Mouse (Mus musculus): ENCODE results near the gene Rnasel. TPM values are rescaled to one million over a fixed set of nuclear protein-coding genes. Genes with fewer than 3 reads are reported as not detected.

Gene Rnasel
- 21.6 and 23.3 TPM in 2 replicates for total RNA-seq (2014; rRNA removed)
- polyA plus RNA-seq (2015; fragmentation: Nextera tagmentation; extraction: Ambion mirVana) = 16.8 and 17.1 TPM in 2 replicates

DNA sequence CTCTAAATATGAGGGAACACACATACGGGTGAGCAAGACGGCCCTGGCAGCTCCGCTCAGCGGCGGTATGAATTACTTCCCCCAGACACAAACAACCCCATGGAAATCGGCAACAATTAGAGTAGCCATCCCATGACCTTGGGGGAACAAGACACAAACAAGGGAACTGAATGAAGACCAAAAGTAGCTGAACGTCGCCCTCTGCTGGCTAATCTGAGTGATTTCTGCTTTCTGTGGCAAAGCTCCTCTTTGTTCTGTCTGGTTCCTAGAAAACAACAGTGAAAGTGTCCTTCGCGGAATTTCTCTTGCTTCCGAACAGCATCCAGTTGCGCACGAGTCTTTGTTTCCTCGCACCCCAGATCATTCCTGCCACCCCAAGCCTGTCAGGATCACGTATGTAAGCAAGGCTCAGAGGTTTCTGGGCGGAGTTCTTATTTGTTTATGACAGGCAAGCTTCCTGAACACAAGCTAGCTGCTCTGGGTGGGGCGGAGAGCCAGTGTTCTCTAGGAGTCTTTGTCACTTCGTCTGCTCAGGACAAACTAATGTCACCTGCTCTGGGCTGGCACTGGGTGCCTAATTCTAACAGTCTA lies at the start of gene Rnasel:
TSS of gene Rnasel (plus strand) at position 216 of the 591 bp plus-strand sequence.
- H3K9ac ChIP-seq (replicated peaks; ENCODE audit: low read length) = peak within 1 kb of the TSS; percentile 64
- H3K36me3 ChIP-seq (ENCODE audit: insufficient read depth, low read length) = no peaks in the 10 kb centered on the region
- peak within 1 kb of the TSS; percentile 42 for H3K4me3 ChIP-seq (ENCODE audit: low read length)
- peak; percentile 90 for DNase-seq (ENCODE audit: low spot score)
- H3K27ac ChIP-seq = peak within 1 kb of the TSS; percentile 68
- WGBS = 3% methylated on average over 18 of the region's 18 CpGs
- 0 out of 2 replicates have a peak, but pooled peaks cover 2% of the 10 kb centered on the region for H3K4me1 ChIP-seq (ENCODE audit: insufficient read depth, low read length)
- ATAC-seq = peak; percentile 71
- TF ChIP-seq CTCF (IDR thresholded peaks at IDR 0.05; ENCODE audit: low read depth) = peak; percentile 89
- H3K4me2 ChIP-seq (ENCODE audit: low read depth, low read length) = peak within 1 kb of the TSS; percentile 60
- H3K27me3 ChIP-seq (ENCODE audit: insufficient read depth, low read length) = no peaks in the 10 kb centered on the region
- no peaks in the 10 kb centered on the region for H3K9me3 ChIP-seq (ENCODE audit: low read length)

DNA sequence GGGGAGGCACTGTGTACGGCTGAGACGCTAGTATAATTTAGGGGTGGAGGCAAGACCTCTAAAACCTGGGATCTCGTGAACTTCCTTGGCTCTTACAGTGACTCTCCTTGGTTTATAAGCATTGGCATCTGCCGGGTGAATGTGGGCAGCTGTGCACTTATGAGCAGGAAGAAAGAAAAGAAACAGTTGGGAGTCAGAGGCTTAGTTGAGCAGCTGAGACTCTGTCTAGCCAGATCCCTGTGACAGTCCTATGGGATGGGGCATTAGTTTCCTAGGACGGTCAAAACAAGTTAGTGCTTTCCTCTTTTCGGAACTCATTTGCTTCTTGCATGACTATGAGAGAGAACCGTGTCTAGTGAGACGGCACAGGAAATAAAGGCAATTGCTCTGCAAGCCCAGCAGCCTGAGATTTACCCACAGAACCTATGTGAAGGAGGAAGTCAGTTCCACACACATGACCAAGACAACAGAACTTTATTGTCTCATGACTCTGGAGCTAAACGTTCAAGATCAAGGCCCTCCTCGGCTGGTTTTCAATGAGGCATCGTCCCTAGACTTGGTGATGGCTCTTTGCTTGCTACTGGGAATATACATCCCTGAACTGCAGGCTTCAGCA lies 48.7 kb upstream of the Rnasel start:
- Histone ChIP-seq H3K4me2 (ENCODE audit: low read depth, low read length) (no peak overlapping the region), H3K9ac (replicated peaks; ENCODE audit: low read length) (no peak overlapping the region), H3K4me3 (ENCODE audit: low read length) (no peak overlapping the region), H3K27ac (no peak overlapping the region), H3K4me1 (ENCODE audit: insufficient read depth, low read length) (peaks cover 12% of the 10 kb centered on the region), H3K9me3 (ENCODE audit: low read length) (no peaks in the 10 kb centered on the region), H3K36me3 (ENCODE audit: insufficient read depth, low read length) (no peaks in the 10 kb centered on the region), H3K27me3 (ENCODE audit: insufficient read depth, low read length) (no peaks in the 10 kb centered on the region)
- TF ChIP-seq CTCF (IDR thresholded peaks at IDR 0.05; ENCODE audit: low read depth) = no peak
- ATAC-seq = no peak
- no peak for DNase-seq (ENCODE audit: low spot score)
- WGBS = 83% methylated on average over 11 of the region's 11 CpGs

DNA sequence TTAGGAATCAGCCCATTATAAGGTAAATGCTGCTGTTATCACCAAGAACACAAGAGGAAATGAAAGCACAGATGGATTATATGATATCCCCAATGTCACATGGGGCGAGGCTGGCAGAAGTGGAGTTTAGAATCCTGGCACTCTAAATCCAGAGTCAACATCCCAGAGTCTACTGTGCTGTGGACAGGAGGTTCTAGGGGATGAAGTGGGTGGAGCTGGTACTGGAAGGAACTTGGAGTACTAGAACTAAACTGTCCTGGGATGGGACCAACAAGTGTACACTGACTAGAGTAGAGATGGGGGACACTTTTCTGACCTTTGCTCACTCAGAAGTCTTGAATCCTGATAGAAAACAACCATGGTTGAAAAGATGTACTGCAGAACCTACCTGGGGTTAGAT lies 47.8 kb upstream of the Rnasel start:
- H3K4me3 ChIP-seq (ENCODE audit: low read length) = no peak overlapping the region
- peaks cover 12% of the 10 kb centered on the region for H3K4me1 ChIP-seq (ENCODE audit: insufficient read depth, low read length)
- TF ChIP-seq CTCF (IDR thresholded peaks at IDR 0.05; ENCODE audit: low read depth) = no peak
- 91% methylated on average over 1 of the region's 1 CpGs for WGBS
- H3K4me2 ChIP-seq (ENCODE audit: low read depth, low read length) = no peak overlapping the region
- no peaks in the 10 kb centered on the region for H3K36me3 ChIP-seq (ENCODE audit: insufficient read depth, low read length)
- no peak overlapping the region for H3K9ac ChIP-seq (replicated peaks; ENCODE audit: low read length)
- DNase-seq (ENCODE audit: low spot score) (no peak), ATAC-seq (no peak)
- no peak overlapping the region for H3K27ac ChIP-seq
- no peaks in the 10 kb centered on the region for H3K9me3 ChIP-seq (ENCODE audit: low read length)
- no peaks in the 10 kb centered on the region for H3K27me3 ChIP-seq (ENCODE audit: insufficient read depth, low read length)

DNA sequence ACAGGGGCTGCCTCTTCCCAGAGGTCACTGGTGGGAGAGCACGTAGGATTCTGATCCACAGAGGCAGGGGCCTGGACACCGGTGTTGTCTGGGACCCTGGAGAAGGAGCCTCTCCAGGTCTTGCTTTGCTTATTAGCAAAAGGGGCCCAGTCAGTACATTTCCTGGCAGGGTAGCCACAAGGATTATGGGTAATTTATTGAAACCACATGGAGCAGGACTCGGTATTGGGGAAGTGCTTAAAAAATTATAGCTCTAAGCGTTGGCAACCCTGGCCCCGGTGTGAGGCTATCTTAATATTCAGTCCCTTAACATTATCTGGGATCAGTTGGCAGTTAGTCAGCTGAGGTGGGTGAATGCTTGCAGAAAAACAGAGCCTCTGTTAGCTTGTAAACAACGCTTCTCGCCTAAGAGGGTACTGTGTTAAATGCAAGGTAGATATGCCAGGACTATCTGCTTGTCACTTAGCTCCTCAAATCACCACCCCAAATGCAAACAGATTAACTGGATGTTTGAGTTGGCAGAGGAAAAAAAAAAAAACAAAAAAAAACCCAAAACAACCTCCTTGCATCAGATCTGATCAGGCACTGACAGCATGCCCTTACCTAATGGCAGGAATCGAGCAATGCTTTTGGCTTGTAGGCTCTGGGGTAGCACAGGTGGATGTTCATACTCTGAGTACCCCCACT lies 46.9 kb upstream of the Rnasel start:
- H3K4me2 ChIP-seq (ENCODE audit: low read depth, low read length) = no peak overlapping the region
- no peaks in the 10 kb centered on the region for H3K36me3 ChIP-seq (ENCODE audit: insufficient read depth, low read length)
- no peak for TF ChIP-seq CTCF (IDR thresholded peaks at IDR 0.05; ENCODE audit: low read depth)
- DNase-seq (ENCODE audit: low spot score) (no peak), ATAC-seq (no peak)
- 77% methylated on average over 8 of the region's 8 CpGs for WGBS
- H3K9ac ChIP-seq (replicated peaks; ENCODE audit: low read length) = no peak overlapping the region
- no peak overlapping the region for H3K27ac ChIP-seq
- no peaks in the 10 kb centered on the region for H3K27me3 ChIP-seq (ENCODE audit: insufficient read depth, low read length)
- no peak overlapping the region for H3K4me3 ChIP-seq (ENCODE audit: low read length)
- peaks cover 12% of the 10 kb centered on the region for H3K4me1 ChIP-seq (ENCODE audit: insufficient read depth, low read length)
- H3K9me3 ChIP-seq (ENCODE audit: low read length) = no peaks in the 10 kb centered on the region

DNA sequence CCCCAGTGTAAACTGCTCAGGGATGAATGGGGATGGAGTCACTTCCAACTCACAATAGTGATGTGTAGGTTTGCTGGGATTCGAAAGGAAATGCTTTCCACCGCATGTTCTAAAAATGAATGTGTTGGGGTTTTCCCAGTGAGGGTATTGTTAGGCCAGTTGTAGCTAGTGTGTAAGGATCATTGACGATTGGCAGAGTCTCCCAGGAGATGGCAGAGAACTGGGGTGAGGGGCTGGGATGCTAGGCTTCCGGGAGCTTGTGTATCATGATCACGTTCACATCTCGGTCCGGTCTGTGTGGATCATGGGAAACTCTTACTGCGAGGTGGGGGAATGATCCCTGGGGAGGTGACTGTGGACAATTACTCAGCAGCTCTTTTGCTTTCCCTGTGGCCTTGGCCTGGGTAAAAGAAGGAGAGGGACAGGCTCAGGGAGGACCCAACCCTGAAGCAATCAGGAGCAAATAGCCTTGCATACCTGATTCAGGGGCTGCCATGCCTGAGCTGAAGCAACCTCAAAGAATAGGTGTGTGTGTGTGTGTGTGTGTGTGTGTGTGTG lies 46.3 kb upstream of the Rnasel start:
- no peaks in the 10 kb centered on the region for H3K9me3 ChIP-seq (ENCODE audit: low read length)
- ATAC-seq = 0 out of 2 replicates have a peak, but pooled peaks have one; percentile 6
- WGBS = 41% methylated on average over 8 of the region's 8 CpGs
- no peaks in the 10 kb centered on the region for H3K27me3 ChIP-seq (ENCODE audit: insufficient read depth, low read length)
- H3K4me2 ChIP-seq (ENCODE audit: low read depth, low read length) = no peak overlapping the region
- H3K4me1 ChIP-seq (ENCODE audit: insufficient read depth, low read length) = peaks cover 12% of the 10 kb centered on the region
- no peak for DNase-seq (ENCODE audit: low spot score)
- no peak for TF ChIP-seq CTCF (IDR thresholded peaks at IDR 0.05; ENCODE audit: low read depth)
- 0 out of 2 replicates have a peak overlapping the region, but pooled peaks have one; percentile 1 for H3K27ac ChIP-seq
- no peak overlapping the region for H3K9ac ChIP-seq (replicated peaks; ENCODE audit: low read length)
- H3K4me3 ChIP-seq (ENCODE audit: low read length) = no peak overlapping the region
- no peaks in the 10 kb centered on the region for H3K36me3 ChIP-seq (ENCODE audit: insufficient read depth, low read length)

DNA sequence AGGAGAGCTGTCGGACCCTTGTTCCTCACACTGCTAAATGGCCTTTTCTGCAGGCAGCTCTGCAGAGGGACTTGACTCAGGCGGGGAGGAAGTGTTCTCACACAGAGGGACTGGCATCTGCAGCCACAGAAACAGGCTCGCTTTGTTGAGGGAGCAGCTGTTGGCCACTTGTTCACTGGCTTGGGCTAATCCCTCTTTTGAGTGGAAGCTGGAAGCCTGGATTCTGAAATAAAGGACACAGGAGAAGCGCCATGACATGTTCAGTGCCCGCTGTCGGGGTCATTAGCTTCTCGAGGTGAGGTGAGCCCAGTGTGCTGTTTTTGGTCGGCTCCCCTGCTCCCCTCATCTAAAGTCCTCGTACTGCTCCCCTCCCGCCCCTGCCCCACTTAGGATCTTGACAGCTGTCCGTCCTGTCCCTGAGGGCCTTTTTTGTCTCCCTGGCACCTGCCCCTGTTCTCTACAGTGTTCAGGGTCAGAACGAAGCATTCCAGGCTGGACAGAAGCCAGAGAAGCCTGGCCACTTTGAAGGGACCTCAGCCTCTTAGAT lies 45.7 kb upstream of the Rnasel start:
- DNase-seq (ENCODE audit: low spot score) (peak; percentile 82), ATAC-seq (peak; percentile 86)
- H3K27ac ChIP-seq = 0 out of 2 replicates have a peak overlapping the region, but pooled peaks have one; percentile 1
- H3K4me2 ChIP-seq (ENCODE audit: low read depth, low read length) = peak overlapping the region; percentile 31
- H3K9ac ChIP-seq (replicated peaks; ENCODE audit: low read length) = no peak overlapping the region
- 6% methylated on average over 12 of the region's 12 CpGs for WGBS
- H3K27me3 ChIP-seq (ENCODE audit: insufficient read depth, low read length) = no peaks in the 10 kb centered on the region
- TF ChIP-seq CTCF (IDR thresholded peaks at IDR 0.05; ENCODE audit: low read depth) = no peak
- H3K9me3 ChIP-seq (ENCODE audit: low read length) = no peaks in the 10 kb centered on the region
- no peaks in the 10 kb centered on the region for H3K36me3 ChIP-seq (ENCODE audit: insufficient read depth, low read length)
- no peak overlapping the region for H3K4me3 ChIP-seq (ENCODE audit: low read length)
- H3K4me1 ChIP-seq (ENCODE audit: insufficient read depth, low read length) = peaks cover 12% of the 10 kb centered on the region
